Mouse (Mus musculus): Measurements from ENCODE around the gene Pabpc5.

GRCm38 (mm10) chrX:119927081-119927571, at the start of gene Pabpc5:
- TF ChIP-seq CTCF (IDR thresholded peaks at IDR 0.05; ENCODE audit: borderline replicate concordance, extremely low read depth, insufficient read depth, insufficient read length) (no peak), POLR2A (IDR thresholded peaks at IDR 0.05; ENCODE audit: borderline replicate concordance, extremely low read depth, insufficient read depth, insufficient read length, poor library complexity, severe bottlenecking) (peak; percentile 17; the same call in 1 of the 2 replicates)

Data from brain, embryonic 14.5 days (tissue).